Mouse (Mus musculus) midbrain, embryonic 15.5 days (tissue): ENCODE results near the gene Cdnf. TPM values are rescaled to one million over a fixed set of nuclear protein-coding genes. Genes with fewer than 3 reads are reported as not detected.

ENCODE experiments used
- ATAC-seq: fragments of 200-750 bp; cut with Nextera tagmentation; replicated peaks from 2 replicates; pipeline ENCODE4 v1.8.0; 2017; ENCODE audit warnings: moderate TSS enrichment
- H3K27ac ChIP-seq: fragments of 300-500 bp; sonication (generic); 2 replicates; pipeline ENCODE4 v1.5.1; 2015; ENCODE audit warnings: mild to moderate bottlenecking, inconsistent platforms
- H3K27me3 ChIP-seq: fragments of 300-500 bp; sonication (generic); replicated peaks from 2 replicates; pipeline ENCODE4 v1.6.1; 2015; ENCODE audit warnings: inconsistent platforms
- H3K36me3 ChIP-seq: fragments of 300-500 bp; sonication (generic); replicated peaks from 2 replicates; pipeline ENCODE4 v1.6.1; 2015; ENCODE audit warnings: inconsistent platforms
- H3K4me1 ChIP-seq: fragments of 300-500 bp; sonication (generic); 2 replicates; pipeline ENCODE4 v1.6.1; 2015; ENCODE audit warnings: inconsistent platforms
- H3K4me2 ChIP-seq: fragments of 300-500 bp; sonication (generic); 2 replicates; pipeline ENCODE4 v1.6.1; 2015; ENCODE audit warnings: inconsistent platforms, mild to moderate bottlenecking, moderate library complexity
- H3K4me3 ChIP-seq: fragments of 300-500 bp; sonication (generic); 2 replicates; pipeline ENCODE4 v1.5.1; 2015; ENCODE audit warnings: mild to moderate bottlenecking, inconsistent platforms
- H3K9ac ChIP-seq: fragments of 300-500 bp; sonication (generic); 2 replicates; pipeline ENCODE4 v1.6.1; 2015; ENCODE audit warnings: mild to moderate bottlenecking, inconsistent platforms
- H3K9me3 ChIP-seq: fragments of 300-500 bp; sonication (generic); 2 replicates; pipeline ENCODE4 v1.6.1; 2016; ENCODE audit warnings: inconsistent platforms
- WGBS: fragments of 180-500 bp; shearing (Covaris S2); methylation state at CpG from one replicate; pipeline ENCODE4 v1.1.7; 2015; ENCODE audit warnings: mixed read lengths; 5-methylcytosine and 5-hydroxymethylcytosine counted together
- polyA plus RNA-seq: library from polyadenylated mRNA; unstranded; fragments of >200 nt; fragmentation: Nextera tagmentation; extraction: Ambion mirVana; gene quantifications from 2 replicates; pipeline ENCODE4 v1.2.1, GENCODE M21; 2015

Cdnf gene
- polyA plus RNA-seq = 0.17 and 0.26 TPM in 2 replicates

DNA sequence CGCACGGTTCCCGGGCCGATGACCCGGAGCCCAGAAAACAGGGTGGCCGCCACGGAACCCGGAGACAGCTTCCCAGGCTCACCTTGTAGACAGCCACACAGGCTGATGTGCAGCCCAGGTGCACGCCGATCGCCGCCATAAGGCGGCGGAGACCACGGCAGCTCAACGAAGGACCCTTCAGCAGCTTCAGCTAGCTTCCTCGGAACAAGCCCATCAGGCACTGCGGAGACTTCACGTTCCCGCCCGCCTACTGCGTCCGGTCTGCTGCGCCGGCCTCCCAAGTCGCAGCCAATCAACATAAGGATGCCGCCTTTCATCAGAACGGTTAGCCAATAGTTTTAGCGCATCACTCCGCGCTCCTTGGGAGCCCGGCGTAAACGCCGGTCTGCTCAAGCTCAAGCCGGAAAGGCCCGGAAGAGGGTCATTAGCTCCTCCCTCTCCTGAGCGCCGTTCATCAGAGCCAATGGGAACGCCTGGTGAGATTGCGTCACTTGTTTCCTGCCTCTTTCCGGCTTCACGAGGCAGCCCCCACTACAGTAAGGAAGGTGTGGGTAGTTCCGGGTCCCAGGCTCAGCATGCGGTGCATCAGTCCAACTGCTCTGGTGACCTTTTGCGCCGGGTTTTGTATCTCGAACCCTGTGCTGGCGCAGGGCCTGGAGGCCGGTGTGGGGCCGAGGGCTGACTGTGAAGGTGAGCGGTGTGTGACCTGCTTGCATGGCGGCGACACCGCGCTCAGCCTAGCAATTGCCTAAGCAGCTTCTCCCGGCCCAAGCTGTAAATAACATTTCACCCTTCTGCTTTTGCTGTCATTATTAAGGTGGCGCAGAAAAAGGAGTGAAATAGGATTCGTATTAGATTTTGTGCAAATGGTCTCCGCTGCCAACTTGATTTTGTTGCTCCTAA is at the start of gene Cdnf, which contains the start of the genes Gm45902 and Hspa14:
Gene Cdnf, plus strand, starts transcription at position 479 of the 903 bp plus-strand sequence.
Gene Gm45902, minus strand, starts transcription at position 239 of the 903 bp plus-strand sequence.
Gene Hspa14, minus strand, starts transcription at position 263 of the 903 bp plus-strand sequence.
- H3K9me3 ChIP-seq = no peaks in the 10 kb centered on the region
- H3K4me3 ChIP-seq = peak within 1 kb of the TSS; percentile 82
- H3K27me3 ChIP-seq = no peaks in the 10 kb centered on the region
- peaks cover 17% of the 10 kb centered on the region; the same call in 1 of the 2 replicates for H3K36me3 ChIP-seq
- peak within 1 kb of the TSS; percentile 82 for H3K9ac ChIP-seq
- ATAC-seq = peak; percentile 100
- peaks cover 15% of the 10 kb centered on the region for H3K4me1 ChIP-seq
- peak within 1 kb of the TSS; percentile 85 for H3K27ac ChIP-seq
- H3K4me2 ChIP-seq = peak within 1 kb of the TSS; percentile 85
- WGBS = 1% methylated on average over 60 of the region's 60 CpGs

DNA sequence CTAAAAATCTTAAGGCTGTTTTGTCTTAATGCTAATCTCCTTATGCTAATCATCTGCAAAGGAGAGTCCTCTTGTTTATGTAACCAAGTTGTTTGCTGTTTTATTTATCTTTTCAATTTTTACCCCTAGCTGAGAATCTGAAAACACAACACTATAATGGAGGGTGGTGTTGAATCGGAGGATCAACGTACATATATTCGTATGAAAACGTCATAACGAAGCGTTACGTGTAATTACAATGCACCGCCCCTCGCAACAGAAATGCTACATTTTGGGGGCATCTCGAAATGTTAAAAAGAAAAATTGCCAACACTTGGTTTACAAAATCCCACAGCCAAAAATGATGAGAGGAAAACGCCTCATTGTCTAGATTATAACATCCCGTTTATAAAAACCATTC is 38.9 kb upstream of the Cdnf start:
- Histone ChIP-seq H3K36me3 (no peaks in the 10 kb centered on the region), H3K27ac (peak overlapping the region; percentile 88), H3K9me3 (no peaks in the 10 kb centered on the region), H3K4me3 (peak overlapping the region; percentile 97), H3K27me3 (no peaks in the 10 kb centered on the region), H3K4me2 (peak overlapping the region; percentile 60), H3K9ac (peak overlapping the region; percentile 70), H3K4me1 (peaks cover 19% of the 10 kb centered on the region)
- under 1% methylated on average over 12 of the region's 12 CpGs for WGBS
- no peak for ATAC-seq

- Histone ChIP-seq H3K4me1 (peaks cover 19% of the 10 kb centered on the region), H3K27me3 (no peaks in the 10 kb centered on the region), H3K9me3 (no peaks in the 10 kb centered on the region), H3K36me3 (no peaks in the 10 kb centered on the region), H3K27ac (peak overlapping the region; percentile 88), H3K4me3 (peak overlapping the region; percentile 97), H3K9ac (peak overlapping the region; percentile 70), H3K4me2 (peak overlapping the region; percentile 60)
- peak; percentile 88 for ATAC-seq
- under 1% methylated on average over 46 of the region's 46 CpGs for WGBS
Measured at GRCm38 (mm10) chr2:3474361-3474805, 38.4 kb upstream of the Cdnf start.

DNA sequence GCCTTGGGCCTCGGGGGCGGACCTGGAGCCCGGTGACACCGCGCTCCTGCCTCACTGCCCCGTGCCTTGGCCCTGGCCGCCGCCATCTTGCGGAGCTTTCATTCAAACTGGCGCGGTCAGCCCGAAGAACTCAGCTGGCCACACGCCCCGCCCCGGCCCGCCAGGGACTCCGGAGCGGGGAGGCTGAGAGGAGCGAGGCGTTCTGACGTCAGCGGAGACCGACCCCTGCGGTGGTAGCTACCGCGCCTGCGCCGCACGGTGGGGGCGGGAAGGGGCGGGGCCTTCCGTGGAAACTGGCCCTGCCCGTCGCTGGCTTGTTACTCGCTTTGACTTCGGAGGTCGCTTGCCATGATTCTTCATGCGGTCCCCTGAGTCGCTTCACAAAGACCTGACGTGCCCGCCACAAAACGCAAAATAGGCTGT is 38.0 kb upstream of the Cdnf start, which contains the start of gene Suv39h2:
Gene Suv39h2, minus strand, starts transcription at position 171 of the 423 bp plus-strand sequence.
- H3K36me3 ChIP-seq = no peaks in the 10 kb centered on the region
- no peaks in the 10 kb centered on the region for H3K27me3 ChIP-seq
- H3K4me2 ChIP-seq = peak within 1 kb of the TSS; percentile 60
- peaks cover 19% of the 10 kb centered on the region for H3K4me1 ChIP-seq
- peak within 1 kb of the TSS; percentile 88 for H3K27ac ChIP-seq
- peak; percentile 97 for ATAC-seq
- under 1% methylated on average over 42 of the region's 42 CpGs for WGBS
- H3K9ac ChIP-seq = peak within 1 kb of the TSS; percentile 70
- peak within 1 kb of the TSS; percentile 97 for H3K4me3 ChIP-seq
- H3K9me3 ChIP-seq = no peaks in the 10 kb centered on the region

DNA sequence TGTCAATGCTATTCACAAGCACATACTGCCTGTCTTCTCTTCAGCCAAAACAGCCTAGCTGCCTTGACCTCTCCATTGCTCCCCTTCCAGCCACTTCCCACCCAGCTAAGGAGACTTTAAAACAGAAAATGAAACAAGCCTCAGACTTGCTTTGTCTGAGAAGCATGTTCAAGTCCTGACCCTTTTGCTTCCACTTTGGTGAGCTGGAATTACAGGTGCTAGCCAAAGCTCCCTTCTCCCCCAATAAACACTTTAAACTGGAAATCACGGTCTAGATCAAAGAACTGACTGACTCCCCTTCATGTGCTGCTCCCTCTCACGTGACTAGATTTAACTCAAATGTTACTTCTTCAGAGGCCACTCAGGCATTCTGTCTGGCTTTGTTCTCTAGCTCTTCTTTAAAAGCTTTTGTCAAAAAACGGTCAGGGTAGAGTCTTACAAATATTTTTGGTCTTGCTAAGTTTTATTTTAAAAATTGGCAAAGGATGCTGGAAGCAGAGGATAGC is 37.0 kb upstream of the Cdnf start:
- 58% methylated on average over 3 of the region's 3 CpGs for WGBS
- no peak overlapping the region for H3K4me3 ChIP-seq
- H3K27ac ChIP-seq = no peak overlapping the region
- H3K36me3 ChIP-seq = no peaks in the 10 kb centered on the region
- H3K9ac ChIP-seq = 0 out of 2 replicates have a peak overlapping the region, but pooled peaks have one; percentile 58
- no peak for ATAC-seq
- no peaks in the 10 kb centered on the region for H3K27me3 ChIP-seq
- H3K4me1 ChIP-seq = peaks cover 19% of the 10 kb centered on the region
- peak overlapping the region; percentile 60 for H3K4me2 ChIP-seq
- no peaks in the 10 kb centered on the region for H3K9me3 ChIP-seq

- Histone ChIP-seq H3K4me3 (no peak overlapping the region), H3K9me3 (no peaks in the 10 kb centered on the region), H3K4me1 (peaks cover 6% of the 10 kb centered on the region), H3K27ac (no peak overlapping the region), H3K4me2 (no peak overlapping the region), H3K36me3 (no peaks in the 10 kb centered on the region), H3K27me3 (no peaks in the 10 kb centered on the region), H3K9ac (no peak overlapping the region)
- 88% methylated on average over 3 of the region's 3 CpGs for WGBS
- no peak for ATAC-seq
Measured at GRCm38 (mm10) chr2:3480239-3480638, 32.6 kb upstream of the Cdnf start.

GRCm38 (mm10) chr2:3489816-3490215 is 23.0 kb upstream of the Cdnf start:
- Histone ChIP-seq H3K9me3 (no peaks in the 10 kb centered on the region), H3K27ac (no peak overlapping the region), H3K4me3 (no peak overlapping the region), H3K4me2 (no peak overlapping the region), H3K4me1 (no peaks in the 10 kb centered on the region), H3K27me3 (no peaks in the 10 kb centered on the region), H3K9ac (no peak overlapping the region), H3K36me3 (peaks cover 22% of the 10 kb centered on the region; the same call in 1 of the 2 replicates)
- no peak for ATAC-seq
- 44% methylated on average over 3 of the region's 3 CpGs for WGBS

GRCm38 (mm10) chr2:3493833-3494409 is 18.9 kb upstream of the Cdnf start:
- no peak overlapping the region for H3K9ac ChIP-seq
- no peak overlapping the region for H3K4me2 ChIP-seq
- no peak overlapping the region for H3K4me3 ChIP-seq
- H3K9me3 ChIP-seq = no peaks in the 10 kb centered on the region
- H3K27me3 ChIP-seq = no peaks in the 10 kb centered on the region
- ATAC-seq = no peak
- peaks cover 45% of the 10 kb centered on the region for H3K36me3 ChIP-seq
- 92% methylated on average over 3 of the region's 3 CpGs for WGBS
- H3K27ac ChIP-seq = no peak overlapping the region
- H3K4me1 ChIP-seq = no peaks in the 10 kb centered on the region

- Histone ChIP-seq H3K9me3 (no peaks in the 10 kb centered on the region), H3K36me3 (peaks cover 40% of the 10 kb centered on the region), H3K27me3 (no peaks in the 10 kb centered on the region), H3K4me2 (no peak overlapping the region), H3K4me1 (no peaks in the 10 kb centered on the region), H3K27ac (no peak overlapping the region), H3K9ac (no peak overlapping the region), H3K4me3 (no peak overlapping the region)
- no peak for ATAC-seq
- WGBS = 95% methylated on average over 6 of the region's 6 CpGs
Measured at GRCm38 (mm10) chr2:3499543-3499942, 13.3 kb upstream of the Cdnf start.

GRCm38 (mm10) chr2:3500886-3501285 is 11.9 kb upstream of the Cdnf start:
- H3K4me2 ChIP-seq = no peak overlapping the region
- no peak overlapping the region for H3K27ac ChIP-seq
- H3K9ac ChIP-seq = no peak overlapping the region
- H3K4me3 ChIP-seq = no peak overlapping the region
- no peaks in the 10 kb centered on the region for H3K4me1 ChIP-seq
- H3K36me3 ChIP-seq = peaks cover 34% of the 10 kb centered on the region
- H3K9me3 ChIP-seq = no peaks in the 10 kb centered on the region
- no peak for ATAC-seq
- H3K27me3 ChIP-seq = no peaks in the 10 kb centered on the region
- 95% methylated on average over 5 of the region's 5 CpGs for WGBS

DNA sequence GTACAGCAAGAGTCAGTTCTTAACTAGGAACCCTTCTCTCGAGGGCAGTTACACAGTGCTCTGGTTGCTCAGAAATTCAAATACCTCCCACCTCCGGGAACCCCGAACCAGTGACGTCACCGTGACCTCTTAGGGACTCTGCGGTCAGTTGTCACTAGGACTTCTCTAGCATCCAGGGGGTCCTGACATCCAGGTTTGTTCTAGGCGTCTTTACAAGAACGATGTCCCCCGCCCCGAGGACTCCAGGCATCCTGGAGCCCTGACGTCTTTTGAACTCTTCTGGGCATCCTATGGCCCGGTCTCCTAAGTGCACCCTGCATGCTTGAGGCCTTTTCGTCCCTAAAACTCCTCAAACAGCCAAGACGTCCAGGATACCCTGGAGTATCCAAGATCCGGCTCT is 754 bp upstream of the Cdnf start:
- H3K9ac ChIP-seq = peak overlapping the region; percentile 82
- peaks cover 19% of the 10 kb centered on the region; the same call in 1 of the 2 replicates for H3K36me3 ChIP-seq
- peak overlapping the region; percentile 85 for H3K4me2 ChIP-seq
- under 1% methylated on average over 15 of the region's 15 CpGs for WGBS
- no peak for ATAC-seq
- no peaks in the 10 kb centered on the region for H3K9me3 ChIP-seq
- no peaks in the 10 kb centered on the region for H3K27me3 ChIP-seq
- peak overlapping the region; percentile 82 for H3K4me3 ChIP-seq
- H3K4me1 ChIP-seq = peaks cover 15% of the 10 kb centered on the region
- H3K27ac ChIP-seq = peak overlapping the region; percentile 83

DNA sequence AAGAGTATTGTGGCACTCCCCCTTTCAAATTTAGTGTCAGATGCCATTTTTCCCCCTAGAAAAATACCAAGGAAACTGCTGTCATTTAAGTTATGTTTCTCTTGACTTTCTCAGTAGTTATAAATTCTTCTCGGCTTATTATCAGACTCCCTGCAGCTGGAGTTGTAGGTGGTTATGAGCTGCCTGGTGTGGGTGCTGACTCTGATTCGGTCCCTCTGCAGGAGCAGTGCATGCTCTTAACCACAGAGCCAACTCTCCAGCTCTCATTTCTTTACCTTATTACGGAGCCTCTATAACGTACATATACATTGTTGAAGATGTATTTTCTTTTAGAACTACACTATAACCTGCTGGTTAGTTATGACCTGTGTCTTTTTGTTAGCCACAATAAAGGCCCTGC is 9.7 kb downstream of the Cdnf start:
- Histone ChIP-seq H3K4me2 (no peak overlapping the region), H3K9ac (no peak overlapping the region), H3K27ac (no peak overlapping the region), H3K27me3 (no peaks in the 10 kb centered on the region), H3K4me1 (no peaks in the 10 kb centered on the region), H3K36me3 (no peaks in the 10 kb centered on the region), H3K4me3 (no peak overlapping the region), H3K9me3 (no peaks in the 10 kb centered on the region)
- ATAC-seq = no peak
- 83% methylated on average over 4 of the region's 4 CpGs for WGBS
